Mouse (Mus musculus) erythroid progenitor cell, adult 5-6 weeks (primary cell): ENCODE results near the gene Clic6. TPM values are rescaled to one million over a fixed set of nuclear protein-coding genes. Genes with fewer than 3 reads are reported as not detected.

ENCODE experiments used
- ATAC-seq: replicated peaks from 2 replicates; pipeline ENCODE4 v1.8.0; 2016; ENCODE audit warnings: moderate number of reproducible peaks, mild to moderate bottlenecking, moderate TSS enrichment, inconsistent platforms; ENCODE audit not compliant: poor library complexity, low FRiP score, severe bottlenecking
- total RNA-seq, 2 experiments: library from RNA; stranded (forward) in 1 of 2; stranded (reverse) in 1 of 2; fragments of 150-400 nt in 1 of 2; fragments of 186-747, 209-891 nt in 1 of 2; gene quantifications; 2 replicates each; pipeline versions ENCODE4 v1.2.3 to v1.2.4; 2015 to 2017; ENCODE audit warnings: low replicate concordance in 2 of 2

Clic6 gene
- total RNA-seq (2015; ENCODE audit: low replicate concordance) (not detected in 2 replicates), total RNA-seq (2017; ENCODE audit: low replicate concordance) (not detected in 2 replicates)

DNA sequence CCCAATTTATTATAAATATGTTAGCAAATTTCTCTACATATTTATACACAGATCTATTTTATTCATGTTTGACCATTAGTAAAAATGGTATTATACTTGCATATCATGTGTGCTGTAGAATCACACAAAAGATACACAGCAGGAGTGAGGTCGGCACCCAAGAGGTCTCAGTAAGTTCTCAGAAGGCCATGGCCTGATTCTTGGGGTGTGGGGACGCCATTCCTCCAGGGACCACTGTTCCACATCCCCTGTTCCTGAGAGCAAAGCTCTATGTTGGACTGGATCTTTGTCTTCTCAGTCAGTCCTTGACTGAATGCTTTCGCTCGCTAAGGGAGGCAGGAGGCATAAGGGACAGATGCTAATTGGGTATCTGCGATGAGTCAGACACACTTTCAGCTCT, at the start of gene Clic6:
Clic6 (plus strand) TSS at position 301 of the 400 bp plus-strand sequence.
- no peak for ATAC-seq

DNA sequence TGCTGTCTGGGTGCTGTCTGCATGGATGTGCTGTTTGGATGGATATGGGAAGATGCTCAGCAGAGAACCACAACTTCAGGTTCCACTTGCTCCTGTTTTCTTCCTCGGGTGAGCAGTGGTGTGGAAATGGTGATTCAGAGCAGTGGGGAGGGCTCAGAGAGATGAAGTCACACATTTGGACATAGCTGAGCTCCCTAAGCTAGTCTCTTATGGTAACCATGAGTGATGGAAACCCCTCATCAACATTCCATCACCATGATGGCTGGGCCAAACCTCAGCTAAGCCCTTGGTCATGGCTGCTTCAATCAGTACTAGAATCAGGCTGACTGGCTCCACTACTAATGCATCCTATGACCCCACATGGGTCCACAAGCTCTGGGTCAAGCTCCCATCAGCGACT, 45.8 kb upstream of the Clic6 start:
- no peak for ATAC-seq

DNA sequence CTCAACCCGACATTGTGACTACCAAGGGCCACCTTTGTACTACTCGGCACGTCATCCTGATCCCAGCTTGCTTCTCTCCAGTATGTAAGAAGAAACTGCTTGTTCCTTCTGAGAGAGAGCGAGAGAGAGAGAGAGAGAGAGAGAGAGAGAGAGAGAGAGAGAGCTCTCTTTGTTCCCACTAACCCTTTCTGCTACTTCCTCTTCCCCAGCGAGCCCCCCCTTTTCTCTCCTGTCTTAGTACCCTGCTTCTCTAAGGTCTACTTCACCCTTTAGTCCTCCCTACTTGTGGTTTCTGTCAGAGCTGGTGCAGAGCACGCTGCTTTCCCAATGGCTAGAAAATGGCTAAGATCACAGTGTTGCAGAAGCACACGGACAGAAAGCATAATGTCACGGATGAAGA, 45.3 kb upstream of the Clic6 start:
- no peak for ATAC-seq

DNA sequence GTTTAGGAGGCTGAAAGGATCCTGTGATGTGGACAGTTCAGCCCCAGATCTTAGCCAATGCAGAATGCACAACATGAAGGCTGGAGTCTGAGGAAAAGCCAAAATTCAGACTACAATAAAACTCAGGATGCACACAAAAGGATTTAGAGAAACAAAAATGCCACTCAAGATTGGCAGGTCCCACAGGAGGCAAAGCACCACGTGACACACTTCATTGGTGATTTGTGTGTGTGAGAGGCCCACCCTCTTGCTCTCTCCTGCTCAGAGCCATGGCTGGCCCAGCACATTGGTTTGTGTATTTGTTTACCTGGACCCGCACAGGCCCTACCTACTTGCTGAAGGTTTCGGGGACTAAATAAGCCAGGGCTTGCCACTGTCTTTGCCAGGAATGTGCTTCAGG, 44.3 kb upstream of the Clic6 start:
- no peak for ATAC-seq

DNA sequence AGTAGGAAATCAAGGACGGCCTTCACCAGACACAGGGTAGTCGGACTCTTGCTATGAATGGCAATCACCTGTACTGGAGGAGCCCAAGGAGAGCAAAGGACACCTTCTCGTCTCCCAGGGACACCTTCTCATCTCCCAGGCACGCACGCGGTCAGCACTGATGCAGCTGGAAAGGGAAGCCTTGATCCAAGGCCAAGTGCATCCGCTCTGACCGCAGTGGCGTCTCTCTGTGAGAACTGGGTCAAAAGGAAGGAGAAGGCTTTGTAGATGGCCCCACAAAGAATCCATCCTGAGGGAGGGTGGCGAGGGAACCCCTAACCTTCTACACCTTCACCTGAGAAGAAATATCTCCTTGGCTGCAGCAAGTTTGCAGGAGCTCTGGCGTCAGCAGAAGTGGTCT, 43.4 kb upstream of the Clic6 start:
- no peak for ATAC-seq

DNA sequence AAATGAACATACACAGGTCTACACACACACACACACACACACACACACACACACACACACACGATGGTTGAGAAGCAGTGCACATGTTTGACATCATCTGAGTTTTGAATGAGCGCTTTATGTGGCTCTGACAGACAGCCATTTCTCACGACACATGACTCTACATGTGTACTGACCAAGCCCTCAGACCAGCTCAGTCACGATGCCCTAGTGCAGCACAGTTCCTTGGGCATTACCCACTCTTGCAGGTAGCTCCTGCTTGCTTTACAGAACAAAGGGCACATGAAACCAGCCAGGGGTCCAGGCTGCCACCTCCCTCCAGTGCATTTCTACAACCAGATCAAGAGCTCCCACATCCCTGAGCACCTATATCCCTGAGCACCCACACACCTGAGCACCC, 42.6 kb upstream of the Clic6 start:
- no peak for ATAC-seq

DNA sequence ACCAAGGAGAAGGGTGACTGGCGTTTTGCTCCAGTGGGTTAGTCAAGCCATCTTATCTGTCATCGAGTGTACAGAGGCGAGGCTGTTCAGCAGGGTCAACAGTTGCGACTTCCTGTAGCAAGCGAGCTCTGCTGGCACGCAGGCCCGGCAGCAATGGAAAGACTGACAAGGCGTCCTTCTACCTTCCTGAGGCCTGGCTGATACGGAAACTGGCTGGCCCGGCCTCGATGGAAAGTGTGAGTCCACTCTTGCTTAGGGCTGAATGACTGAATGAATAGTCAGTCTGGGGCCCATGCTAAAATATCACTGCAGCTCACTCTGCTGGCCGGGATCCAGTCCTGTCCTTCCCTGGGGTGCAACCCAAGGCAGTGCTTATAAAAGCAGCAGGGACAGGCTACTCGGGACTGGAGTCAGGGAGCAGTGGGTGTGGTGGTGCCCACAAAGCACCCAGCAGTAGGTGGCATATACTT, 41.9 kb upstream of the Clic6 start:
- no peak for ATAC-seq

DNA sequence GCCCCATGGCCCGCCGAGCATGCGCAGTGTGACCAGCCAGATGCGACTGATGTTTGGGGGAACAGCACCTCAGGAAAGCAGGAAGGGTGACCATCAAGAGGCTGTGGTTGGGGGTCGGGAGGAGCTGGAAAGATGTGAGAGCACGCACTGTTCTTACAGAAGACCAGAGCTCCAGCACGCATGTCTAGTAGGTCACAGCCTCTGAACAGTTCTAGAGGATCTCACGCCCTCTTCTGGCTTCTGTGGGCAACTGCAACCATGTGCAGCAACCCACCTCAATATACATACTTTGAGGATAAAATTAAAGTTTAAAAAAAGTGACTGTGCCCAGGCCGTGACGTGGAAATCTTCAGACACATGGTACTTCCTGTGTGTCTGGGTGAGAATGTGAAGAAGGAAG, 40.2 kb upstream of the Clic6 start:
- ATAC-seq, result no peak

DNA sequence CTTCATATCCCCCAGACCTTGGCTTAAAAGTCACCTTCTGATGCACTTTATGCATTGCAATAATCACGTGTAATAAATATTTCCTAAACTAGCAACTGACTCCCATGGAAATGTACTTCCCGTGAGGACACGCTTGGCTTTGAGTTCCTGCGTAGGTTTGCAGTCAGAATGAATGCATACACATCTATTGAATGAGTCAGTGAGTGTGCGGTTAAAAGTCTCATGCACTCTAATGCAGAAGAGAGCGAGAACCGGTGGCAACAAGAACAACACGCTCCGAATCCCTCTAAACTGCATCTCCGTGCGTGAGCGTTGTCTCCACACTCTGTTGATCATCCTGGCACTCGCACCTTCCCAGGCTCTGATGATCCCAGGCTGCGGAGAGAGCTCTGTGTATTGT, 36.5 kb upstream of the Clic6 start:
- no peak for ATAC-seq

DNA sequence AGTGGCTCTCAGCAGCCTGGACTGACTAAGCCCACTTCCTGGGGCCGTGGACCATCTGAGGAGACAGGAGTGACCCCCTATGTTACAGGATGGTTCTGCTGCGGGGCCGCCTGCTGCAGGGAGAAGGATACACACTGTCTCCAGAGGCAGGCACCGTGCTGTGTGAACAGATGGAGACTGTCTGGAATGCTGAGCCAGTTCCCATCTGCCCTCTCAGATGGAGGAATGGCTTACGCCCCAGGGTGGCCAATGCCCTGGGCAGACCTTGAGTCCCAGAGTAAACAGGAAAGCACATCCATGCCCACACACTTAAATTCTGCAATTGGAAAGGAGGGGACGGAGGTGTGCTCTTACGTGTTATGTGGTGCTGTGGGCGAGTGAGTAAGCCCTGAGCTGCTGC, 35.2 kb upstream of the Clic6 start:
- no peak for ATAC-seq

DNA sequence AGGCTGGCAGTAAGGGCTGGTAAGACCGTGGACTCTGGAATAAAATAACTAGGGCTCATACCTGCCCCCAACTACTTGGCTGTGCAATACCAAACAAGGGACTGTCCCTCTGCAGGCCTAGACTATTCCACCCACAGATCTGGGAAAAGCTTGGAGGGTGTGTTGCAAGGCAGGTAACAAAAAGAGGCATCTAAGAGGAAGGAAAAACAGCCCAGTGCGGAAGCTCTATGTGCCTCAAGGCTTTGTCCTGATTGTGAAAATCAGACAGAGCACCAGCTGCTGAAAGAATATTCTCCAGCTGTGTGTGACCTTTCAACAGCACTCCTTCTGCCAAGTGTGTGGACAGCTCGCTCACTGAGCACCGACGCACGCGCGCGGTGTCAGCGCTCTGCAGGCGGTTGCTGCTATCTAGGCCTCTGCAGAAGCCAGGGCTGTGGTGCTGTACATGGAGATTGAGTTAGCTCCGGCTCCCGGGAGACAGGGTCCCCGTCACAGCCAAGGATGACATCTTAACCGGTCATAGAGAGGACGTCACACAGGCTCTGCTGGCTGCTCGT, 33.9 kb upstream of the Clic6 start:
- no peak for ATAC-seq

DNA sequence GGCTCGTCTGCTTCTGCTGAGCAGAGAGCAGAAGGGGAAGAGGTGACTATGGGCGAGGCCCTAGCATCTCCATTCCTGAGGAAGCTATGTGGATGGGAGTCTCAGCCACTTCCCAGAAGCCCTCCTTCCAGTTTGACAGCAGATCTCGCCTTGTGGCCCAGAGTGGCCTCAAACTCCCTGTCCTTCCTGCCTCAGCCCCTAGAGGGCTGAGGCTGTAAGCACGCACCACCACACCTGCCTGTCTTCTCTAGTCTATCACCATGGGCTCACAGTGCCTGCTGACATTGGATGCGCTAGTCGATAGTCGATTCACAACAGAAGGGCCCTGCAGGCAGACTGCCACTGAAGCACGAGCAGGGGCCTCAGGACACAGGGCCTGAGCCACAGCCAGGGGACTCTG, 32.9 kb upstream of the Clic6 start:
- ATAC-seq, result no peak

DNA sequence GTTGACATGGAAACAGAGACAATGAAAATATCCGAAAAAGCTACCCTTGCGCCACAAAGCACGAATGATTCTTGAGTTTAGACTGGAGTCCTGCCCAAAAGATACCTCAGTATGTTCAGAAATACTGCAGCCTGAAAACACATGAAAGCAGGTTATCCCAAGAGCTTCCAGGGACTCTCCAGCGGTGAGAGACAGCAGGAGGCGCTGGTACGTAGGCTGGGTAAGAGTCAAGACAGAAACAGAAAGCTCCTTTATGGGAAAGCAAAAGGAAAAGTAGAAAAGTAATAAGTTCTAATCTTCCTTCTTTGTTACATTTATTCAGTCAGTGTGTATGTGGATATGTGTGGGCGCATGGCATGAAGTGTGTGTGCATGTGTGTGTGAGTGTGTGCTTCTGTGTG, 31.5 kb upstream of the Clic6 start:
- no peak for ATAC-seq

DNA sequence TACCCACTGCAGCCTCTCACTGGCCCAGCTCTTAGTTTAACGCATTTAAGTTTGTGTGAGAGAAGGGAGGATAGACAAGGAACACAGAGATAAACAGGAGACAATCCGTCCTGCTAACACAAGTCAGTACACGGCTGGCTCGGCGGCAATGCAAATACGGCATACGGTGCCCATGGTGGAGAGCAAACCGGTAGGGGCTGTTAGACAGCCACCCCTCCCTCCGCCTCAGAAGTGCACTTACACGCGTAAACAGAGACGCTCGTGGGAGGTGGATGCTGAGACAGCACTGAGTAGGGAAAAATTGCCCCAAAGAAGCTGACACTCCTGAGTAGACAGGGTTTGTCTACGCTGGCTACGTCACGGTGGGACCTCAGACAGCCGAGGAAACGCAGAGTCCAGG, 31.0 kb upstream of the Clic6 start:
- ATAC-seq, result no peak

DNA sequence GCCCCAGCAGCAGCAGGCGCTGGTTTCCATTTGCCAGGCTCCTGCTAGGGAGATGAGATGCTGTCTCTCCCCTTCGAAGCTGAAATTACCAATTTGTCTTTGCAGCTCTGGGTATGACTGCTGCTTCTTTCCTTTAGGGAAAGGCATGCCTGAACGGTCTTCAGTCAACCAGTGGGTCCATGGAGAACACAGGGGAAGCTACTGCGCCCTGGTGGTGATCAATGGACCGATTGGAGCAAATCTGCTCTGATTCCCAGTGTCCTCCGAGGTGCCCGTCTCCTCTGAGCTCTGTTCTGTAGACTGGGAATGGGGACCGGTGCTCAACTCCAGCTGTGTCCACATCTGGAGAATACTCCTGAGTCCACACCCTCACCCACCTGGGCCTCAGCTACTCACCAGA, 30.0 kb upstream of the Clic6 start:
- no peak for ATAC-seq

DNA sequence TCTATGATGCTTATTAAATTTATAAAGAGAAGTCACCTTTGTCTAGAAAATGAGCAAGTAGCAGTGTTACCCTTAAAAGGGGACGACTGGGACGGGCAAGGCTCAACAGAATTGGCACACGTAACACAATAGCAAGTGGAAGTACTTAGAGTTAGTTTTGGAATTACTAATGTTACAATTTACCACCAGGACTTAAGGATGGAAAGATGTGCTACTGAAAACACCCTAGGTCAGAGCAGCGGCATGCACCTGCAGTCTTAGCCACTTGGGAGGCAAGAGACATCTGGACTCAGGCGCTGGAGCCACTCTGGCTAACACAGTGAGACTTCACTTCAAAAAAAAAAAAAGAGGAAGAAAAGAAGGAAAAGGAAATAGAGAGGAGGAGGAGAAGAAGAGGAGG, 29.6 kb upstream of the Clic6 start:
- no peak for ATAC-seq

DNA sequence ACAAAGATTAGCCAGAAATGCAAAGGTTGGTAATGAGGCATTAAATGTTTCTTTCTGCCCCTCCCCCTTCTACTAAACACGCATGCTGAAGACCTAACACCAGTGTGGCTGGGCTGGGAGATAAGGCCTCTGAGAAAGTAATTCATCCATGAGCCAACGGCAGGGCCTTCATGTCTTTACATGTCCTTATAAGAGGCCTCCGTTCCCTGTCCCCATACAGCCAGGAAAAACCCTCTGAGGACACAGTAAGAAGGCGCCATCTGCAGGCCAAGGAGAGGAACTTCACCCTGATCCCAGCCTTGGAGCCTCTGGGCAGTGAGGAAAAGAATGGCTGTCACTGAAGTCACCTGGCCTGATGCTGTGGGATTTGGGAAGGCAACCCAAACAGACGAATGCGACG, 27.9 kb upstream of the Clic6 start:
- ATAC-seq, result no peak

DNA sequence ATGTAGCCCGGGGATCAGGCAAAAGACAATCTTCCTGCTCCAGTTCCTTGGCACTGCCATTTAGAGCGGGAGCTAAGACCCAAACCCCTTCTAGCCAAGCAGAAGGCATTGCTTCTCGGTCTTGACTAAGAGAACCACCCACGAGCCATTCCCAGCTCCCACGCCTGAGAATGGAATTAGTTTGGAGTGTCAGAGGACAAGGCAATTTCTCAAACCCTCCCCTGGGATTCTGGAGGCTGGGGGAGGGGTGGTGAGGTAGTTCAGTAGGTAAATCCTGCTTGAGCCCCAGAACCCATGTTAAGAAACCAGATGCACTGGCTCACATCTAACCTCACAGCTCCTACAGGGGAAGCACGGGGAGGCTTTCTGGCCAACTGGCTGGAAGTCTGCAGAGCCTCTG, 24.1 kb upstream of the Clic6 start:
- ATAC-seq, result no peak

DNA sequence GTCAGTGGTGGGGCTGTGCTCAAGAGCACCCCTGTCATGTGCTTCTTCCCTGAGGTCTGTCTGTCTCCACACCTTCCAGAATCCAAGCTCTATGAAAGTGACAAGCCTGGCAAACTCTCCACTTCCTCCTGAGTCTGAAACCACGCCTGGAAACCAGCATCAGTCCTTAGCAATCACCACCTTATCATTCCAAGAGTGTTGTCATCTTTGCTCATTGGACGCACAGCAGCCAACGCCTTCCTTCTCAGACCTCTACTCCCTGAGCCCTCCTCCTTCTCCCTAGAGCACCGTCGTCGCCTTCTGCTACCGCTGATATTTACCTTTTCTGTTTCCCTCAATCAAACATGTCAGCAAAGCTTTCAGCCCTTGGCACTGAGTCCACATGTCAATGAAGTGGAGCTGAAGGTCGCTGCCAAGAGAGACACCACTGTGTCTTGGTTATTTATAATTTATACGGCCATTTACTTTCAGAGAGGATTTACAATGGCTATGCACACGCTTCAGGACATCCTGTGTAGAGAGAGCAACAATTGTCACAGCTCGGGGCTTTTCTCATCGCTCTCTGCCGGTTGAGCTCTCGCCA, 21.1 kb upstream of the Clic6 start:
- peak; percentile 43; the same call in 1 of the 2 replicates for ATAC-seq

DNA sequence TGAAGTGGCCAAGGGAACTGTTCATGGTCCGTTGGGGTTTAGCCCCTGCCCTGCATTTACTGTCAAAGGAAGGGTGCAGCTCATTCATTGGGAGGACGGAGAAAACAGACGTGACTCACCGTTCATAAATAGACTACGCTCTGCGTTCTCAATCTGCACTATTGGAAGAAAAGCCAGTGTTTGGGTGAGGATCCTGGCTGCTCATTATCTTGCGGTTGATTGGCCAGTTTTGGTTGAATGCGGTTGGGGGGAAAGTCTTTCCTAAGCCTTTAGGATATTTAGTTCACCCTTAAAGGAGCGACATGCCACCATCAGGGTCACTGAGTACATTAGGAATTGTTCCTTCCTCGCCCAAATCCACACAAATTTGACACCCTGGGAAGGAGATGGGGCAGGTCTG, 20.3 kb upstream of the Clic6 start:
- ATAC-seq, result no peak

DNA sequence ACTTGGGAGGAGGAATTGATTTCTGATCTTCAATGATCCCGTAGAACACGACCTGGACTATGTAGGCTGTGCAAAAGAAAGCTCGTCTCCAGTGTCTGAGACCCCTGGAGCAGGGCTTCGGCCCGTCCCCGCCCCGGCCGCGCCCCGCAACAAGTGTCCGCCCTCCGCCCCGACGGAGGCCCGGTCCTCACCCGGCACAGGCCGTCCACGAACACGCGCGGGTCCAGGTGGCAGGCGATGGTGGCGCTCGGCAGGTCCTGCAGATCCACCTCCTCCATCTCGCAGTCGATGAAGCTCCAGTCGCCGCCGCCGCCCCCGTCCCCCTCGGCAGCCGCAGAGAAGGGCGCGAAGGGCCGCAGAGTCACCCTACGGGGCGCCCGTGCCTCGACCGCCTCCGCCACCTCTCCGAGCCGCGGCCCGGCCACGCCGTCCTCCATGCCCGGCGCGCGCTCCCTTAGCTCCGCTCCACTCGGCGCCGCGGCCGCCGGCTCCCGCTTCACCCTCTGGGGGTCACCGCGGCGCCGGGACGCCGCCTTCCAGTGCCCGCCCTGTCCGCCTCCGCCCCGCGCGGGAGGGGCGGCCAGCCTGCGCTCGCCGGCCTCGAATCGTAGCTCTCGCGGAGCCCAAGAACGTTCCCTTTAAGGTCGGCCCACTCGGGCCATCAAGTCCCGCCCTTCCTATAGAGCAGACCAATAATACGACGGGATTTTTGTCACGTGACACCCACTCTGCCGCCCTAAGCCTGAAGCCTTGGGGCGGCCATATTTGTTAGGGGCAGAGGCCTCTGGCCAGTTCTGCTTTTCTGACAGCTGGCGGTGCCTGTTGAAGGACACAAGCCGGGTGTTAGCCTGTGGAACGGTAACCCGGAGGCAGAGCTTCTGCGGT, 19.7 kb upstream of the Clic6 start:
- peak; percentile 98 for ATAC-seq
